Mouse (Mus musculus): ENCODE measurements around the gene Ccdc124. TPM values are rescaled to one million over a fixed set of nuclear protein-coding genes. Genes with fewer than 3 reads are reported as not detected.

The Ccdc124 gene
- total and polyA plus RNA-seq, 3 experiments = 36.2 to 82.0 (median 58.7) TPM

DNA sequence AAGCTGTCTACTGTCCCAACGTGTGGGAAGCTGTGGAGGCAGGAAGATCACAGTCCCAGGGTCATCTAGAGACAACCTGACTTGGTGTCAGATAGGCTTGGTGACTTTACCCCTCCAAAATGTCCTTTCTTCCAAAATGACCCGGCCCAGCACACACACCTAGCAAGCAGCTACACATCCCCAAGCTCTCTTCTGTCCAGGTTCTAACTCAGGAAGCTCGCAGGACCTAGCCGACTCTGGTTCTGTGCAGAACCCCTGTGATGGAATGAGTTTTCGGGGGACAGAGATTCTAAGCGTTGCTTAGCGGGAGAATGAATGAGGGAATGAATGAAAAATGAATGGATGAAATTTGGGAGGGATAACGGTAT, 31.7 kb upstream of the Ccdc124 start:
- peak overlapping the region; percentile 55; the same call in 1 of the 2 replicates for H3K4me2 ChIP-seq (ENCODE audit: insufficient read depth, low read depth, poor library complexity, severe bottlenecking)
- H3K4me1 ChIP-seq (ENCODE audit: control insufficient read depth in 1 of 2, insufficient read depth in 2 of 2) = peaks cover 7 to 46% of the 10 kb centered on the region in 2 experiments; a peak in 3 of 4 replicates
- no peak for DNase-seq (ENCODE audit: extremely low read depth)
- no peak overlapping the region for H3K27ac ChIP-seq (ENCODE audit: insufficient read depth, low read depth)
- dilution Hi-C loops (cut with MboI; ENCODE audit: extremely low pct_ligation_motif_present, extremely low pct_unique_long_range_greater_than_20kb, low sequenced_read_pairs) (no loop called here), in situ Hi-C loops (cut with MboI; ENCODE audit: low pct_ligation_motif_present, low pct_unique_long_range_greater_than_20kb, low sequenced_read_pairs) (no loop called here)
- no peaks in the 10 kb centered on the region for H3K9me3 ChIP-seq (replicated peaks; ENCODE audit: low read length)
- no peaks in the 10 kb centered on the region for H3K27me3 ChIP-seq (replicated peaks)
- H3K36me3 ChIP-seq (replicated peaks in 1 of 2; ENCODE audit: control insufficient read depth in 1 of 2, insufficient read depth in 1 of 2, low read length in 1 of 2) = peaks cover 0 to 10% of the 10 kb centered on the region in 2 experiments
- H3K9ac ChIP-seq (ENCODE audit: insufficient read depth, low read depth) = peak overlapping the region; percentile 81
- H3K4me3 ChIP-seq (replicated peaks in 1 of 3; ENCODE audit: low read depth in 2 of 3, low read length in 2 of 3, poor library complexity in 1 of 3) = peak overlapping the region; percentile 88 to 97 (median 89)
- peaks cover 13% of the 10 kb centered on the region for H3K79me2 ChIP-seq (replicated peaks; ENCODE audit: control insufficient read depth, extremely low read depth, insufficient read depth, poor library complexity, severe bottlenecking)
- TF ChIP-seq NRF1 (IDR thresholded peaks at IDR 0.05; ENCODE audit: low read depth, low read length) (no peak), MAZ (IDR thresholded peaks at IDR 0.05; ENCODE audit: low read depth, low read length) (no peak), KAT2A (IDR thresholded peaks at IDR 0.05; ENCODE audit: insufficient replicate concordance, low read length) (no peak), CTCF (conservative IDR thresholded peaks at IDR 0.05 in 1 of 2, IDR thresholded peaks at IDR 0.05 in 1 of 2; ENCODE audit: low read depth in 2 of 2, low read length in 2 of 2) (no peak), HCFC1 (IDR thresholded peaks at IDR 0.05; ENCODE audit: low read depth, low read length) (no peak), CHD1 (IDR thresholded peaks at IDR 0.05; ENCODE audit: low read depth, low read length) (no peak), JUND (conservative IDR thresholded peaks at IDR 0.05; ENCODE audit: low read depth, low read length) (no peak), POLR2AphosphoS2 (IDR thresholded peaks at IDR 0.05; ENCODE audit: low read depth, low read length) (no peak), SIN3A (IDR thresholded peaks at IDR 0.05; ENCODE audit: low read length) (no peak), POLR2A (IDR thresholded peaks at IDR 0.05; ENCODE audit: low read depth, low read length) (no peak), MEF2A (IDR thresholded peaks at IDR 0.05; ENCODE audit: borderline replicate concordance, low read depth, low read length) (no peak), JUN (IDR thresholded peaks at IDR 0.05; ENCODE audit: insufficient read depth, low read depth, low read length) (no peak)

DNA sequence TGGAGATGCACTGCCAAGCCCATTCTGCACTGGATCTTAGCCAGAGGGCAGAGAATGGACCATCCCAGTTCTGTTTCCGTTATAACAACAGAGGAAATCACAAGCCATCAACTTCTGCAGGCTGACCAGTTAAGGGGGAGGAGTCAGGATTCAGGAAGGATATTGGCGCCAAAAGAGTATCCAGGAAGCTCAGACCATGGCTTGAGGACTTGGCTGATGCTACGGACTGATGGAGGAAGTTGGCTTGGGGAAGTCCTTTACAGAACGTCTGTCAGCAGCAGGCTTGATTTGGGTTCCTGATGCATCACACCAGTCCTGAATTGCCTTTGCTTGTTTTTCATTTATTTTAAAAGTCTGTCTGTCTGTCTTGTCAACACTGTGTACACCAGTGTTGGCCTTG, 30.8 kb upstream of the Ccdc124 start:
- Histone ChIP-seq H3K36me3 (replicated peaks in 1 of 2; ENCODE audit: control insufficient read depth in 1 of 2, insufficient read depth in 1 of 2, low read length in 1 of 2) (peaks cover 0 to 9% of the 10 kb centered on the region in 2 experiments), H3K9me3 (replicated peaks; ENCODE audit: low read length) (no peaks in the 10 kb centered on the region), H3K4me2 (ENCODE audit: insufficient read depth, low read depth, poor library complexity, severe bottlenecking) (no peak overlapping the region), H3K79me2 (replicated peaks; ENCODE audit: control insufficient read depth, extremely low read depth, insufficient read depth, poor library complexity, severe bottlenecking) (peaks cover 13% of the 10 kb centered on the region), H3K4me1 (ENCODE audit: control insufficient read depth in 1 of 2, insufficient read depth in 2 of 2) (peaks cover 7 to 46% of the 10 kb centered on the region in 2 experiments; a peak in 3 of 4 replicates), H3K4me3 (replicated peaks in 1 of 3; ENCODE audit: low read depth in 2 of 3, low read length in 2 of 3, poor library complexity in 1 of 3) (no peak overlapping the region), H3K27ac (ENCODE audit: insufficient read depth, low read depth) (no peak overlapping the region), H3K9ac (ENCODE audit: insufficient read depth, low read depth) (no peak overlapping the region), H3K27me3 (replicated peaks) (no peaks in the 10 kb centered on the region)
- no peak for DNase-seq (ENCODE audit: extremely low read depth)
- TF ChIP-seq MEF2A (IDR thresholded peaks at IDR 0.05; ENCODE audit: borderline replicate concordance, low read depth, low read length) (no peak), PAX5 (IDR thresholded peaks at IDR 0.05; ENCODE audit: low read length) (no peak), CTCF (conservative IDR thresholded peaks at IDR 0.05 in 1 of 2, IDR thresholded peaks at IDR 0.05 in 1 of 2; ENCODE audit: low read depth in 2 of 2, low read length in 2 of 2) (no peak)
- in situ Hi-C loops (cut with MboI; ENCODE audit: low pct_ligation_motif_present, low pct_unique_long_range_greater_than_20kb, low sequenced_read_pairs) (no loop called here), dilution Hi-C loops (cut with MboI; ENCODE audit: extremely low pct_ligation_motif_present, extremely low pct_unique_long_range_greater_than_20kb, low sequenced_read_pairs) (no loop called here)

DNA sequence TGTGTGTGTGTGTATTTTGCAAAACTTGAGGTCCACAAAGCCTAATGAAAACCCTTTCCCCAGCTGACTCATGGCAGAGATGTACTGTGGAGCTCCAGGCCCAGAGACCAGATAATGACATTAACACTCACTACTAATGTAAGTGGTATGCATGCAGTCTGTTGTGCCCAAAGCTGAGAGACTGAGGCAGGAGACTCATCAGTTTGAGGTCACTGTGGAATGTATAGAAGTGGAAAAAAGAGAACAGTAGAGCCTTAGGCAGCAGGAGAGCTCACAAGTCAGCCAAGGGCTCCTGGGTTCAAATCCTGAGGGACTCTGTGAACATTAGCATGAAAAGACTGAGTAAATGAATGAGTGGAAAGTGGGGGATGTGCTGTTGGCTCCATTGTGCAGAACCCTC, 29.8 kb upstream of the Ccdc124 start:
- Histone ChIP-seq H3K4me2 (ENCODE audit: insufficient read depth, low read depth, poor library complexity, severe bottlenecking) (no peak overlapping the region), H3K9me3 (replicated peaks; ENCODE audit: low read length) (no peaks in the 10 kb centered on the region), H3K79me2 (replicated peaks; ENCODE audit: control insufficient read depth, extremely low read depth, insufficient read depth, poor library complexity, severe bottlenecking) (peaks cover 11% of the 10 kb centered on the region), H3K4me1 (ENCODE audit: control insufficient read depth in 1 of 2, insufficient read depth in 2 of 2) (peaks cover 10 to 56% of the 10 kb centered on the region in 2 experiments), H3K27ac (ENCODE audit: insufficient read depth, low read depth) (no peak overlapping the region), H3K27me3 (replicated peaks) (no peaks in the 10 kb centered on the region), H3K4me3 (replicated peaks in 1 of 3; ENCODE audit: low read depth in 2 of 3, low read length in 2 of 3, poor library complexity in 1 of 3) (no peak overlapping the region), H3K9ac (ENCODE audit: insufficient read depth, low read depth) (no peak overlapping the region), H3K36me3 (replicated peaks in 1 of 2; ENCODE audit: control insufficient read depth in 1 of 2, insufficient read depth in 1 of 2, low read length in 1 of 2) (peaks cover 0 to 4% of the 10 kb centered on the region in 2 experiments)
- no peak for TF ChIP-seq MYC (IDR thresholded peaks at IDR 0.05; ENCODE audit: low read depth, low read length)
- TF ChIP-seq CHD2 (IDR thresholded peaks at IDR 0.05; ENCODE audit: low read length) = 0 out of 2 replicates have a peak, but pooled peaks have one; percentile 11
- dilution Hi-C loops (cut with MboI; ENCODE audit: extremely low pct_ligation_motif_present, extremely low pct_unique_long_range_greater_than_20kb, low sequenced_read_pairs) (no loop called here), in situ Hi-C loops (cut with MboI; ENCODE audit: low pct_ligation_motif_present, low pct_unique_long_range_greater_than_20kb, low sequenced_read_pairs) (no loop called here)
- DNase-seq (ENCODE audit: extremely low read depth) = no peak

Measured in CH12.LX (cell line).